Mouse (Mus musculus): Measurements from ENCODE around the gene Soga3.

Gene Soga3

DNA sequence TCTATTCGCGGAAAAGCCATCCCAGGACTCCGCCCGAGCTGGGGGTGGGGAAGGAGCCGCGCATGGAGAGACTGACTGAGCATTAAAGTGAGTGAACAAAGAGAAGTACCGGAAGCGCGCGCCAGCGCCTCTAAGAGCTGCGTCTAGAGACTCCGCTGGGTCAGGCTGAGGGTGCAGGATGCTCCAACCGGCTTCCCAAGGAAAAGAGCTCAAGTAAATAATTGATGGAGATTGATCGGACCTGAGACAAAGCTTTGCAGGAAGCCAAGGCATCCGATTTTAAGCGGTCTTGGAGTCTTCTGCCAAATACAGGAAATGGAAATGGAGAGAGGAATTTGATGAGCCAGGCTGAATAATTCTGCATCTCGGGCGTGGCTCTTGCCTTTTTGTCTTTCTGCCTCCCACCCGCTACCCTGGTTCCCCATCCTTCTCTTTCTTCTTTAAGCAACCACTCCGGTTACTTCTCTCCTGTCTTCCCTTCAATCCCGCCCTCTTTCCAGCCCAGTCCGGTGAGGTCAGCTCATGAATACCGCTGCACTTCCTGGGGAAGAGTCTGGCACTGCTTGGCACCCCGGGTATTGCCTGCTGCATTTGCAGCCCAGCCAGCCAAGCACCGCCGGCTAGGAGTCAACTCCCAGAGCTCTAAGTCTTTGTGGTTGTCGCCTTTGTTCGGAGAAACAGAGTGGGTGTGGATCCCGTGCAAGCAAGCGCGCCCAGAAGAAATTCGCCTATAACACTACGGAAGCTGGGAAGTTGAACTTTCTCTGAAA is at the start of gene Soga3:
Soga3 (plus strand) TSS at position 274 of the 770 bp plus-strand sequence.
- DNase-seq (ENCODE audit: low spot score), result no peak

DNA sequence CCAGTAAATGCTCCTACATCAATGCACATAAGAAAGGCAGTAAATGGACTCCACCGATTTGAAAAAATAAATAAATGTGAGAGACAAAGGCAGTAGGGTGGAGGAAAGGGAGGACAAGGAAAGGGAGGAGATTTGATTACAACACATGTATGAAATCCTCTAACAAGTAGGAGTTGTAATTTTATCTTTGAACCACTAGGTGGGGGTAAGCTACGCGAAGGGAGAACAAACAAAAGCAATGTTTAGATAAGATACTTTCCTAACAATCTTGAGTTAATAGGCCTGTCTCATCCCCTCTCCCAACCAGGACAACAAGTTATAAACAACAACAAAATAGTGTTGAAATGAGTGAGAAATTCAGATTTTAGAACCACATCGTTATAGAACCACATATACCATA is 36.7 kb upstream of the Soga3 start:
- no peak for DNase-seq (ENCODE audit: low spot score)

DNA sequence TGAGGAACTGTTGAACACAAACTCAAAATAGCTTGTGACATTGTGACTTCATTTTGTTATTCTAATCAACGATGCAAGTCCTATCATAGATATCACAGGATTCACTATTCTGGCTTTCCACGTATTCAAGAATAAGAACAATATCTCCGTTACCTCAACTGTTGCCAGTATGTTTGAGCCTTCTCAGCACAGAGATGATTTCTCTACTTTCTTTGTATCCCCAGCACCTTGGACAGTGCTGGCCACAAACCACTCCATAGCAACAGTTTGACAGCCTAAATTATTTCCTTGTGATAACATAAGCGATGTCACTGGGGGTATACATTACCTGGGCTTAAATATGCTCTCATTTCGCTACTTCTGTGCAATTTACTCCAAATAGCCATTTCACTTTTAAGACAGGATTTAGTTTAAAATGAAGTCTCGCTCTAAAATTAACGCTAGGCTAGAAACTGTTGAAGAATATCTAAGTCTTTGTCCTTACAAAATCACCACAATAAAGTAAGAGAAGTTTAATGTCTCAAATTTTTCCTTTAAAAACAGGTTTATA is 1.0 kb upstream of the Soga3 start:
- no peak for DNase-seq (ENCODE audit: low spot score)

GRCm38 (mm10) chr10:29144612-29145405 is 1.2 kb downstream of the Soga3 start:
- DNase-seq (ENCODE audit: low spot score), result no peak

DNA sequence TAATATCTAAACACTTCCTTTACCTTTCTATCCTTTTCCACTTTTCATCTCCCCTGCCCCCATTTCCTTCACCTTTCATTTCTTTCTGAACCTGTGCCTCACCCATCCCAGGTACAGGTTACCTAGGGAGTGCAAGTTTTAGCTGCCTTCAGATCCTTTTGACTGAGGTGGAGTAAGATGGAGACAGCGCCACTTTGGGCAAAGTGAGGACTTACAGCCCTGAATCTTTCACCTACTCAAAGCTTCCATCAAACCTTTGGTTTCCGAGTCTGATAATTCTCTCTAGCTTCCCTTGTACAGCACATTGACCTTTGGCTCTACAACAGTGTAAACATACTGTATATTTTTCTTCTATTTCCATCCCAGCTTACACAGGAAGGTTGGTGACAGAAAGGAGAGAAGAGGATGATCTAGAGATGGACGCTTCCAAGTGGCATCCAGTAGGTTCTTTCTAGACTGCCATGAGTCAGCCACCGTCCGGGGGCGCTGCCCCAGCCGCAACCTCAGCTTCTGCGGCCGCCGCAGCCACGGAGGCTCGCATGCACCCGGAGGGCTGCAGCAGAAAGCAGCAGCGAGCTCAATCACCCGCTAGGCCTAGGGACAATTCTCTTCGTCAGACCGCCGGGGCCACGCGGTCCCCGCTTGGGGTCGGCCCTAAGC is 2.7 kb downstream of the Soga3 start:
- DNase-seq (ENCODE audit: low spot score), result no peak

DNA sequence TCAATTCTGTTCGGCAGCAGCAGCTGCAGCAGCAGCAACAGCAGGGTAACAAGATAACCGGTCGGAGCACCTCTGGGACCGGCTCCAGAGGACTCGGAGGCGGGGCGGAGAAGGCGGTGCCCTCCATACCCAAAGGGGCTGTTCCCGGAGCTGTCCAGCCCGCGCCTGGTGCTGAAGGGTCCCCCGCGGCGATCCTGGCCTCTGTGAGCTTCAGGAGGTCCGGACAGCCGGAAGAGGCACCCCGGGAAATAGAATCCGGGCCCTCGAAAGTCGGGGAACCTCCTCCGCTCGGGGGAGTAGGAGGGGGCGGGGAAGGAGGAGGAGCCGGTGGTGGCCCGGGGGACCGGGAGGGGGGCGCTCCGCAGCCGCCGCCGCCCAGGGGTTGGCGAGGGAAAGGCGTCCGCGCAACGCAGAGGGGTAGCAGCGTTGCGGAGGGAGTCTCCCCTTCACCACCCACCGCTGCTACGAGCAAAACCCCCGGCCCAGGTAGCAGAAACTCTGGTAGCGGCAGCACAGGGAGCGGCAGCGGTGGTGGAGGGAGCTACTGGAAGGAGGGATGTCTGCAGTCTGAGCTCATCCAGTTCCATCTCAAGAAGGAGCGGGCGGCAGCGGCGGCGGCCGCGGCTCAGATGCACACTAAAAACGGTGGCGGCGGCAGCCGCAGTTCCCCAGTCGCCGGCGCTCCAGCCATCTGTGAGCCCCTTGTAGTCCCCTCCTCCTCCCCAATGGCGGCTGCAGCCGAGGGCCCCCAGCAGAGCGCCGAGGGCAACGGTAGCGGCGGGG is 3.4 kb downstream of the Soga3 start:
- no peak for DNase-seq (ENCODE audit: low spot score)

GRCm38 (mm10) chr10:29147641-29147990 is 4.0 kb downstream of the Soga3 start:
- no peak for DNase-seq (ENCODE audit: low spot score)

DNA sequence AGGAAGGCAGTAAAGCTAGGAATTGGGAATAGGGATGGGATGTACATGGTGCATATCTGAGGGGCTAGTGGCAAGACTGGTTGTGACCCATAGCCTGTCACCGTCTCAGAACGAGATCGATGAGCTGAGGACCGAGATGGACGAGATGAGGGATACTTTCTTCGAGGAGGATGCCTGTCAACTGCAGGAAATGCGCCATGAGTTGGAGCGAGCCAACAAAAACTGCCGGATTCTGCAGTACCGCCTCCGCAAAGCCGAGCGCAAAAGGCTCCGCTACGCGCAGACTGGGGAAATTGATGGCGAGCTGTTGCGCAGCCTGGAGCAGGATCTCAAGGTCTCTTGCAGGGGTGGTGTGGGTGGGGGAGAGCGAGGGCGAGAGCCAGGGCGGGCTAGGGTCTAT is 4.4 kb downstream of the Soga3 start:
- no peak for DNase-seq (ENCODE audit: low spot score)

- no peak for DNase-seq (ENCODE audit: low spot score)
These were observed 11.7 kb downstream of the Soga3 start for GRCm38 (mm10) chr10:29155304-29155703.

- DNase-seq (ENCODE audit: low spot score), result no peak
These were observed 18.0 kb downstream of the Soga3 start for GRCm38 (mm10) chr10:29161664-29162063.

DNA sequence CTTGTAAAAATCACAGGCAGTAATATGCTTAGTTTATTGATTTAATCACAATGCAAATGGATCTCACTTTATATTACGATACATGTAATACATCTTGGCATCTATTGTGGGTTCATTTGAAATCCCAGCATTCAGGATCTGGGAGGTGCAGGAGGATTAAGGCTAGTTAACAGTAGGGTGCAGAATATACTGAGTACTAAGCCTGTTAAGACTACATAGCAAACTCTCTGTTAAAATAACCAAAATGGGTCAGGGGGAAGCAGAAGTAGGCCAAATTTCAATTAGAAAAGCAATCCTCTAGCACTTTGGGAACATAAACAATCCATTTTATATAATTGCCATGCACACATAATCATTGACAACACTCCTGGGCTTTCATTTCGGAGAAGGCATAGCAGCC is 30.1 kb downstream of the Soga3 start:
- no peak for DNase-seq (ENCODE audit: low spot score)

GRCm38 (mm10) chr10:29175656-29176055 is 32.0 kb downstream of the Soga3 start:
- DNase-seq (ENCODE audit: low spot score), result peak; percentile 32

DNA sequence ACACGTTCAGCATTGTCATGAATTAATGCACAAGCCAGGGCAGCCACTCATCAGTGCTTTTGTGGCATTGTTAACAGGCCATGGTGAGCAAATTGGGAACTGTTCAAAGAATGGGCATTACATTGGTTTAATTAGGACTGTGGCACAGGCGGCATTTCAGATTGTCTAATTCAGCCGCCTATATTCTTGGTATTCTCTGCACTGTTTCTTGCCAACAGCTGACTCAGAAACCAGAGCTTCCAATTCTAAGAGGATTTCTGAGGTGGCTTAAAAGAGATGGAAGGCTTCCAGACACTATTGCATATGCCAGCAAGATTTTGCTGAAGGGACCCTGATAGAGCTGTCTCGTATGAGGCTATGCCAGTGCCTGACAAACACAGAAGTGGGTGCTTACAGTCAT is 33.2 kb downstream of the Soga3 start:
- no peak for DNase-seq (ENCODE audit: low spot score)

GRCm38 (mm10) chr10:29178003-29178402 is 34.4 kb downstream of the Soga3 start:
- DNase-seq (ENCODE audit: low spot score), result no peak

- DNase-seq (ENCODE audit: low spot score), result no peak
These were observed 36.6 kb downstream of the Soga3 start for GRCm38 (mm10) chr10:29180210-29180609.

DNA sequence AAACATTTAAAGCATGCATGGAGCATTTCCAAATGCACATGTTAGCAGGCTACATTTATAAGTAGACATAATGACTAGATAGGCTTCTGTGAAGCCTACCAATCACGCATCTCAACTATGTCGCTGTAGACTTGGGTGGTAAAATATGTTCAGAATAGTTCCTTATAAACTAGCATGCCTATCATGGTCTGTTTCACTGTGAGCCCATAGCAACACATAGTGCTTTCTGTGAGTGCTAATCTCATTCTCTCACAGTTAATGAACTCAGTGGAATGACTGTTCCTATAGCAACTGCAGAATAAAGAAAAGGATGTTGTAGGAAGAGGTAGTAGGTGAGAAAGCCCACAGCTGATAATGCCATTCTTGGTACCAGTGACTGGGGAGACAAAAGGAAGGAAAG is 37.4 kb downstream of the Soga3 start:
- DNase-seq (ENCODE audit: low spot score), result no peak

GRCm38 (mm10) chr10:29193769-29194168 is 50.1 kb downstream of the Soga3 start:
- no peak for DNase-seq (ENCODE audit: low spot score)

- DNase-seq (ENCODE audit: low spot score), result no peak
These were observed 53.2 kb downstream of the Soga3 start for GRCm38 (mm10) chr10:29196811-29197210.

- no peak for DNase-seq (ENCODE audit: low spot score)
These were observed 55.0 kb downstream of the Soga3 start, which contains the start of gene Gm49353 for GRCm38 (mm10) chr10:29198642-29199041. Gene Gm49353, plus strand, starts transcription at chr10:29198954.

DNA sequence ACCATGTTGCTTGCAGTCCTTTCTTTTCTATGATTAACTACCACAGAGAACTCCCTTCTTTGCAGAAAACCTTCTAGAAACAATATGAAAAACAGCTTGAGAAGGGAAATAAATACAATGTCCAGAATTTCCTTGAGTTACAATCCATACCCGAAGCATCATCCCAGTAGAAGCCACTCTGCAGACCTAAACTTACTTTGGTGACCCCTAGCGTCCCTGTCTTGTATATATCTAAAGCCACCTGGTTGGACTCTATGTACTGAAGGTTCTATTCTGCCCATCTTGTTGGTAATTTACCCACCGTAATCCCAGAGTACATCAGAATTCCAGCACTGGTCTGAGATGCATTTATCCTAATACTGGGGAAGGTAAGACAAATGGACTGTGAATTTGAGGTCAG is 56.2 kb downstream of the Soga3 start:
- DNase-seq (ENCODE audit: low spot score), result no peak

DNA sequence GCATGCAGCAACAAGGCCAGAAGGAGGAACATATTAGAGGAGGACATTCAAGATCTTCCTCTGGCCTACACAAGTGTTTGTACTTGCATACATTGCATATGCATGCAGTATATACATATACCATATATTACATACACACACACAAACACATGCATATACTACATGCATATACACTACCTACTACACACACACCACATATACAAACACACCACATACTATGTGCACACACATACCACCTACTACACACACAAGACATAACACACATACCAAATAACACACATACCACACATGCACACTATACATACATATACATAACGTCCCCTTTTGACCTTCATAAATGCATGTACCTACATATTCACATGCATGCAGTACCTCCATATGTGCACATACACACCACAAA is 57.0 kb downstream of the Soga3 start:
- no peak for DNase-seq (ENCODE audit: low spot score)

- DNase-seq (ENCODE audit: low spot score), result peak; percentile 63
These were observed 63.1 kb downstream of the Soga3 start for GRCm38 (mm10) chr10:29206730-29207129.

Measured in layer of hippocampus, adult 9-10 months (tissue).